Mouse (Mus musculus) heart, embryonic 11.5 days (tissue): ENCODE measurements at regions not wholly inside any gene's neighbourhood (a gene's known extent, or its start where the extent isn't known, plus 50 kb on each side); places are given as distances from the start of the nearest gene placed in this dataset.

Source experiments
- ATAC-seq: fragments of 200-750 bp; cut with Nextera tagmentation; replicated peaks from 2 replicates; pipeline ENCODE4 v1.8.0; 2017; ENCODE audit warnings: moderate library complexity; ENCODE audit not compliant: insufficient number of reproducible peaks, low FRiP score, low TSS enrichment
- H3K27ac ChIP-seq: fragments of 300-500 bp; sonication (generic); 2 replicates; pipeline ENCODE4 v1.5.1; 2014; ENCODE audit warnings: mild to moderate bottlenecking, low read depth, low read length
- H3K27me3 ChIP-seq: fragments of 300-500 bp; sonication (generic); 2 replicates; pipeline ENCODE4 v1.6.1; 2014; ENCODE audit warnings: mild to moderate bottlenecking, low read length, mixed read lengths; ENCODE audit not compliant: control insufficient read depth, insufficient read depth
- H3K36me3 ChIP-seq: fragments of 300-500 bp; sonication (generic); 2 replicates; pipeline ENCODE4 v1.6.1; 2014; ENCODE audit warnings: mild to moderate bottlenecking, low read length, moderate library complexity, mixed read lengths; ENCODE audit not compliant: control insufficient read depth, insufficient read depth
- H3K4me1 ChIP-seq: fragments of 300-500 bp; sonication (generic); 2 replicates; pipeline ENCODE4 v1.6.1; 2014; ENCODE audit warnings: low read length; ENCODE audit not compliant: control insufficient read depth, insufficient read depth
- H3K4me2 ChIP-seq: fragments of 300-500 bp; sonication (generic); 2 replicates; pipeline ENCODE4 v1.6.1; 2014; ENCODE audit warnings: mild to moderate bottlenecking, moderate library complexity
- H3K4me3 ChIP-seq: fragments of 300-500 bp; sonication (generic); 2 replicates; pipeline ENCODE4 v1.5.1; 2014; ENCODE audit warnings: low read depth, low read length
- H3K9ac ChIP-seq: fragments of 300-500 bp; sonication (generic); 2 replicates; pipeline ENCODE4 v1.6.1; 2014; ENCODE audit warnings: mild to moderate bottlenecking, low read depth, low read length, moderate library complexity
- H3K9me3 ChIP-seq: fragments of 300-500 bp; sonication (generic); replicated peaks from 2 replicates; pipeline ENCODE4 v1.6.1; 2016; ENCODE audit warnings: low read length; ENCODE audit not compliant: control insufficient read depth
- WGBS: fragments of 180-500 bp; shearing (Covaris S2); extraction: QIAGEN DNeasy Blood & Tissue Kit; methylation state at CpG from one replicate; pipeline ENCODE4 v1.1.7; 2014; ENCODE audit not compliant: insufficient replicate concordance; 5-methylcytosine and 5-hydroxymethylcytosine counted together

DNA sequence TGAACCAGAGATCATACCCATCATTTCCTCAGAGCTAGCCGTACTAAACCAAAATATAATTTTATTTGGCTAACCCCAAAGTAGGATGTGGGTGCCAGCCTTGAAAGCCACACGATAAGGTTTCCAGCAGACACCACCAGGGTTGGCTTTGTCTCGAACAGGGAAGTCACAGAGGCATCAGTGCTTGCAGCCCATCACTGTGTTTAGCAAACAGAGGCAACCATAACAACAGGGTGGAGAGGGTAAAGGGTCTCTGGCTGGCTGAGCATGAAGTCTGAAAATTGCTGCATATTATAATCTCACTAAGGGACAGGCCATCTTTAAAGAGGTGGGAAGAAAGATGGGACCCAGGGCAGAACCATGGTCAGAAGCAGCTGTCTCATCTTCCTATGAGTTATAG lies 552.3 kb upstream of the Btbd3 start:
- 74% methylated on average over 3 of the region's 3 CpGs for WGBS
- no peak for ATAC-seq

DNA sequence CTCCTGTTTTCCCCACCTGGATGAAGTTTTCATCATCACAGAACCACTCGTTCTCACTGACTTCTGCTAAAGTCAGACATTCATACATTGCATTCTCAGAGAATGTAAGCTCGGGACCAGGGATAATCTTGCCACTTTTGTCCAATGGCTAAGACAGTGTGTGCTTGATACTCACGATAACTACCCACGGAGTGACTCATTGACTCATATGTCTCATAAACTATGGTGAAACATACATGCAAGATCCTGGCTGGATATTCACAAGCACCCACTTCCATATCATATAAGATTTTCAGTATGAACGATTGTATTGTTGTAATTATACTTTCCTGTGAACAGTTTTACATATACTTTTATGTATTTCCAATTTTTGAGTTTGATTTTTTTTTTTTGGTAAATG lies 560.5 kb upstream of the Btbd3 start:
- no peak overlapping the region for H3K4me2 ChIP-seq
- ATAC-seq, result no peak
- H3K4me1 ChIP-seq, result no peaks in the 10 kb centered on the region
- H3K36me3 ChIP-seq, result no peaks in the 10 kb centered on the region
- no peaks in the 10 kb centered on the region for H3K9me3 ChIP-seq
- no peaks in the 10 kb centered on the region for H3K27me3 ChIP-seq
- 87% methylated on average over 5 of the region's 5 CpGs for WGBS
- no peak overlapping the region for H3K4me3 ChIP-seq
- no peak overlapping the region for H3K9ac ChIP-seq
- H3K27ac ChIP-seq, result no peak overlapping the region

More for the DNA sequence above, 552.3 kb upstream of the Btbd3 start:
- Histone ChIP-seq H3K36me3 (no peaks in the 10 kb centered on the region), H3K27me3 (no peaks in the 10 kb centered on the region), H3K9ac (no peak overlapping the region), H3K4me2 (no peak overlapping the region), H3K4me3 (no peak overlapping the region), H3K4me1 (no peaks in the 10 kb centered on the region; the same call in 1 of the 2 replicates), H3K9me3 (no peaks in the 10 kb centered on the region), H3K27ac (no peak overlapping the region)

DNA sequence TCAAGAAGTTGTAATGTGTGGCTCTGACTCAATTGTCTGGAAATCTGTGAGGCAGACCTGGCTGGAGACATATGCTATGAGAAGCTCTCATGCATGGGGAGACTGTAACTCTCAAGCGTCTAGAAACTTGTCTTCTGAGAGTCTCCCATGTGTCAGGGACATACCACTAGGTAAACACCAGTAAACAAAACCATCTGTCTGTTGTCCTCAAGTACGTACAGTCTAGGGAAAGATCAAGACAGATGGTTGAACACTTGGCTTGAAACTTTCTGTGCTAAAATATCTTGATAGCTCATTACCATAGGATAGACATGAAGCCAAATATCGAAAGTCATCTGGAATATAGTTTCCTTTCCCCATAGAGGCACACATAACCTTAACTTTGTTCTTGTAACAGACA lies 562.3 kb upstream of the Btbd3 start:
- WGBS, result 80% methylated on average over 3 of the region's 3 CpGs
- no peak for ATAC-seq
- H3K4me3 ChIP-seq, result no peak overlapping the region
- H3K4me2 ChIP-seq, result no peak overlapping the region
- H3K36me3 ChIP-seq, result no peaks in the 10 kb centered on the region
- H3K27ac ChIP-seq, result no peak overlapping the region
- no peaks in the 10 kb centered on the region for H3K9me3 ChIP-seq
- H3K4me1 ChIP-seq, result no peaks in the 10 kb centered on the region
- H3K27me3 ChIP-seq, result no peaks in the 10 kb centered on the region
- no peak overlapping the region for H3K9ac ChIP-seq

DNA sequence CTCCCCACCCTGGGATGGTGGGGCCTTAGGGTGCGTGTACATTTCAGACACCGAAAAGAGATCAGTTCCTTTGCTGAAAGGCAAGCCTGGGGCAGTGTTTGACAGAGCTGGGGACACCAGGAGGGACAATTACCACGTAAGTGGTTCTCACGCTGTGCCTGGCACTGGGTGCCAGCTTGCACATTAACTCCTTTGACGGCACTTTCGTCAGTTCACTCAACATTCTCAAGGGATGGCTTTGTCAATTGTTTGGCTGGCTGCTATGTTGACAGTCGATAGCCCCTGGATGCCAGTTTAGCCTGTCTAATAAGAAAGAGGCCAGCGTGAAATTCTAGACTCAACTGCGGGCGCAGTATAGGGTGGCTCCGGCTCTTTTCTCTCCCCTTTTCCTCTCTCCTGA lies 569.2 kb upstream of the Btbd3 start:
- no peak overlapping the region for H3K27ac ChIP-seq
- no peak overlapping the region for H3K9ac ChIP-seq
- no peak for ATAC-seq
- no peaks in the 10 kb centered on the region for H3K36me3 ChIP-seq
- 70% methylated on average over 11 of the region's 11 CpGs for WGBS
- H3K9me3 ChIP-seq, result no peaks in the 10 kb centered on the region
- no peak overlapping the region for H3K4me2 ChIP-seq
- no peak overlapping the region for H3K4me3 ChIP-seq
- peaks cover 10% of the 10 kb centered on the region for H3K4me1 ChIP-seq
- no peaks in the 10 kb centered on the region for H3K27me3 ChIP-seq

DNA sequence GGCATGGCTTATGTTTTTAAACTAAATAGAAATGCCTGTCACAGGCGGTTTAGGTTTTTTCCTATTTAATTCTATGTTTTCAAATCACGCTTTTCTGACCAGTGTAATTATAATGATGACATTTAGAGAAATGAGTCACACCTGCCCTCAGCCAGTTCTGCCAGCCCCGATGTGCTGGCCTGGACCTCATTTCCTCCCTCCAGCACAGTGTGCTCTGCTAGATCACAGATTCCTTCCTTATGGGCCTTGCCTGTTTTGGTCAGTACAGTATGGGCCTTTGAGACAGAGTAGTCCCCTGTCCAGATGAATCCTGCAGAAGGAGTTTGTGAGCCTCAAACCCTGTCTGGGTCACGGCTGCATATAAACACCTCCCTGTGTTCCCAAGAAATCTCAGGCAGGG lies 569.6 kb upstream of the Btbd3 start:
- H3K36me3 ChIP-seq, result no peaks in the 10 kb centered on the region
- no peak overlapping the region for H3K4me2 ChIP-seq
- WGBS, result 52% methylated on average over 4 of the region's 4 CpGs
- H3K4me3 ChIP-seq, result no peak overlapping the region
- H3K4me1 ChIP-seq, result peaks cover 10% of the 10 kb centered on the region
- no peaks in the 10 kb centered on the region for H3K27me3 ChIP-seq
- ATAC-seq, result no peak
- H3K9me3 ChIP-seq, result no peaks in the 10 kb centered on the region
- H3K9ac ChIP-seq, result no peak overlapping the region
- no peak overlapping the region for H3K27ac ChIP-seq

GRCm38 (mm10) chr2:137681762-137682161 lies 565.3 kb upstream of the Jag1 start:
- no peak for ATAC-seq
- H3K4me1 ChIP-seq, result peaks cover 1% of the 10 kb centered on the region
- no peak overlapping the region for H3K9ac ChIP-seq
- no peaks in the 10 kb centered on the region for H3K9me3 ChIP-seq
- 87% methylated on average over 1 of the region's 1 CpGs for WGBS
- no peaks in the 10 kb centered on the region for H3K36me3 ChIP-seq
- H3K27ac ChIP-seq, result no peak overlapping the region
- H3K27me3 ChIP-seq, result no peaks in the 10 kb centered on the region
- no peak overlapping the region for H3K4me3 ChIP-seq
- H3K4me2 ChIP-seq, result no peak overlapping the region

- H3K4me1 ChIP-seq, result peaks cover 25% of the 10 kb centered on the region
- H3K4me2 ChIP-seq, result no peak overlapping the region
- H3K9me3 ChIP-seq, result no peaks in the 10 kb centered on the region
- ATAC-seq, result no peak
- 47% methylated on average over 2 of the region's 2 CpGs for WGBS
- H3K9ac ChIP-seq, result no peak overlapping the region
- H3K36me3 ChIP-seq, result no peaks in the 10 kb centered on the region
- H3K27me3 ChIP-seq, result no peaks in the 10 kb centered on the region
- no peak overlapping the region for H3K27ac ChIP-seq
- no peak overlapping the region for H3K4me3 ChIP-seq
These were observed 546.7 kb upstream of the Jag1 start for GRCm38 (mm10) chr2:137663171-137663570.

DNA sequence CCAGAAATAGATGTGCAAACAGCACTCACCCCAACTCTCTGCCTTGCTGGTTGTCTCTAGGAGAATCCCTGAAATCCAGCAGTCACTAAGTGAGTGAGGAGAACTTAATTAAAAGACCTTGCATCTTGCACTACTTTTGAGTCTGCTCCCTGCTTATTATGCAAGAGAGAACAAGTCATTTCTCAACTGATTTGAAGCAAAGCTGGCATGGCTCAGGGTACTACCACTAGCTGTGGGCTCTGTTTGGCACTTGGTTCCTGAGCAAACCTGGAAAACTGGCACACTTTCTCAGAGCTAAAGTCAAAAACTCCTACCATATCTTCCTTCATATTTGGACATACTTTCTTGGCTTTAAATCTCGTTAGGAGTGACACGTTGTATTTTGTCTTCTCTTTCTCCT lies 545.8 kb upstream of the Jag1 start:
- Histone ChIP-seq H3K27ac (no peak overlapping the region), H3K36me3 (no peaks in the 10 kb centered on the region), H3K4me3 (no peak overlapping the region), H3K4me2 (no peak overlapping the region), H3K4me1 (peaks cover 25% of the 10 kb centered on the region), H3K27me3 (no peaks in the 10 kb centered on the region), H3K9ac (no peak overlapping the region), H3K9me3 (no peaks in the 10 kb centered on the region)
- WGBS, result 89% methylated on average over 2 of the region's 2 CpGs
- no peak for ATAC-seq

GRCm38 (mm10) chr2:137660449-137660848 lies 544.0 kb upstream of the Jag1 start:
- WGBS, result 76% methylated on average over 1 of the region's 1 CpGs
- Histone ChIP-seq H3K36me3 (no peaks in the 10 kb centered on the region), H3K4me1 (peaks cover 25% of the 10 kb centered on the region), H3K4me3 (no peak overlapping the region), H3K4me2 (no peak overlapping the region), H3K9ac (no peak overlapping the region), H3K27me3 (no peaks in the 10 kb centered on the region), H3K27ac (no peak overlapping the region), H3K9me3 (no peaks in the 10 kb centered on the region)
- ATAC-seq, result no peak
